Mouse (Mus musculus) MEL (cell line): Measurements from ENCODE around the gene Btbd19. TPM values are rescaled to one million over a fixed set of nuclear protein-coding genes. Genes with fewer than 3 reads are reported as not detected.

Experiments
- DNase-seq: peaks from one replicate; pipeline ENCODE4 v3.0.0; 2011; ENCODE audit warnings: low read depth, low spot score
- H3K27ac ChIP-seq: 2 replicates; pipeline ENCODE4 v1.5.1; 2012; ENCODE audit warnings: low read depth, mild to moderate bottlenecking, control low read depth, low read length, moderate library complexity; ENCODE audit not compliant: control insufficient read depth
- H3K27me3 ChIP-seq, 2 experiments: fragments of 150-350 bp in 1 of 2; sonication (generic) in 1 of 2; 2 replicates each; pipeline ENCODE4 v1.6.1; 2012; ENCODE audit warnings: low read length in 2 of 2, mild to moderate bottlenecking in 2 of 2, improper control_type of control experiment in 1 of 2, moderate library complexity in 1 of 2; ENCODE audit not compliant: insufficient read depth in 2 of 2, control insufficient read depth in 1 of 2
- H3K36me3 ChIP-seq, 2 experiments: 2 replicates each; pipeline ENCODE4 v1.6.1; 2012 to 2014; ENCODE audit warnings: low read length in 2 of 2, improper control_type of control experiment in 1 of 2, inconsistent platforms in 1 of 2, mild to moderate bottlenecking in 1 of 2; ENCODE audit not compliant: insufficient read depth in 2 of 2, control insufficient read depth in 1 of 2
- H3K4me1 ChIP-seq, 2 experiments: fragments of 150-350 bp in 1 of 2; sonication (generic) in 1 of 2; 2 replicates each; pipeline ENCODE4 v1.6.1; 2012; ENCODE audit warnings: low read length in 2 of 2, improper control_type of control experiment in 1 of 2, mild to moderate bottlenecking in 1 of 2; ENCODE audit not compliant: insufficient read depth in 2 of 2, control insufficient read depth in 1 of 2
- H3K4me3 ChIP-seq, 2 experiments: fragments of 150-350 bp in 1 of 2; sonication (generic) in 1 of 2; 2 replicates each; pipeline ENCODE4 v1.5.1; 2012; ENCODE audit warnings: low read depth in 2 of 2, low read length in 2 of 2, mild to moderate bottlenecking in 2 of 2, moderate library complexity in 2 of 2, control low read depth in 1 of 2, improper control_type of control experiment in 1 of 2; ENCODE audit not compliant: control insufficient read depth in 1 of 2, insufficient read depth in 1 of 2
- H3K79me2 ChIP-seq: 2 replicates; pipeline ENCODE4 v1.6.1; 2012; ENCODE audit warnings: mild to moderate bottlenecking, low read length, moderate library complexity; ENCODE audit not compliant: control insufficient read depth, poor library complexity, insufficient read depth
- H3K9ac ChIP-seq: 2 replicates; pipeline ENCODE4 v1.6.1; 2012; ENCODE audit warnings: low read depth, mild to moderate bottlenecking, control low read depth, low read length, moderate library complexity; ENCODE audit not compliant: control insufficient read depth, poor library complexity, severe bottlenecking
- H3K9me3 ChIP-seq: fragments of 150-350 bp; sonication (generic); replicated peaks from 2 replicates; pipeline ENCODE4 v1.6.1; 2012; ENCODE audit warnings: mild to moderate bottlenecking, low read length, improper control_type of control experiment, moderate library complexity; ENCODE audit not compliant: insufficient read depth
- CHD1 ChIP-seq: IDR thresholded peaks from 2 replicates; pipeline ENCODE4 v1.6.1; 2012; ENCODE audit warnings: low read depth, mild to moderate bottlenecking, inconsistent platforms, low read length, improper control_type of control experiment
- CTCF ChIP-seq, 3 experiments: IDR thresholded peaks in 2 of 3; conservative IDR thresholded peaks in 1 of 3; 2 replicates each; pipeline ENCODE4 v1.5.1; 2011 to 2012; ENCODE audit warnings: low read length in 3 of 3, low read depth in 2 of 3, mild to moderate bottlenecking in 2 of 3, improper control_type of control experiment in 1 of 3, inconsistent platforms in 1 of 3, mixed read lengths in 1 of 3, moderate library complexity in 1 of 3; ENCODE audit not compliant: control insufficient read depth in 1 of 3, insufficient read depth in 1 of 3, poor library complexity in 1 of 3, severe bottlenecking in 1 of 3
- ELF1 ChIP-seq: IDR thresholded peaks from 2 replicates; pipeline ENCODE4 v1.6.1; 2014; ENCODE audit warnings: low read depth, mild to moderate bottlenecking, inconsistent platforms, low read length, improper control_type of control experiment, moderate library complexity
- ETS1 ChIP-seq: IDR thresholded peaks from 2 replicates; pipeline ENCODE4 v1.6.1; 2012; ENCODE audit warnings: low read depth, mild to moderate bottlenecking, inconsistent platforms, low read length, improper control_type of control experiment, moderate library complexity
- GABPA ChIP-seq: IDR thresholded peaks from 2 replicates; pipeline ENCODE4 v1.6.1; 2012; ENCODE audit warnings: low read depth, mild to moderate bottlenecking, inconsistent platforms, low read length, improper control_type of control experiment, moderate library complexity
- JUND ChIP-seq: IDR thresholded peaks from 2 replicates; pipeline ENCODE4 v1.6.1; 2011; ENCODE audit warnings: low read depth, mild to moderate bottlenecking, improper control_type of control experiment, low read length
- KAT2A ChIP-seq: conservative IDR thresholded peaks from 2 replicates; pipeline ENCODE4 v1.6.1; 2012; ENCODE audit warnings: low read depth, low read length, improper control_type of control experiment, inconsistent platforms
- MAX ChIP-seq: IDR thresholded peaks from 2 replicates; pipeline ENCODE4 v1.6.1; 2011; ENCODE audit warnings: low read length, improper control_type of control experiment
- MXI1 ChIP-seq: IDR thresholded peaks from 2 replicates; pipeline ENCODE4 v1.6.1; 2011; ENCODE audit warnings: mild to moderate bottlenecking, low read depth, low read length, improper control_type of control experiment
- MYB ChIP-seq: IDR thresholded peaks from 2 replicates; pipeline ENCODE4 v1.6.1; 2011; ENCODE audit warnings: mild to moderate bottlenecking, low read depth, low read length, improper control_type of control experiment
- POLR2A ChIP-seq, 2 experiments: IDR thresholded peaks; 2 replicates each; pipeline ENCODE4 v1.6.1; 2011 to 2012; ENCODE audit warnings: low read length in 2 of 2, mild to moderate bottlenecking in 2 of 2, control low read depth in 1 of 2, improper control_type of control experiment in 1 of 2, low read depth in 1 of 2, moderate library complexity in 1 of 2; ENCODE audit not compliant: control insufficient read depth in 1 of 2, insufficient read depth in 1 of 2, poor library complexity in 1 of 2
- POLR2AphosphoS2 ChIP-seq: IDR thresholded peaks from 2 replicates; pipeline ENCODE4 v1.6.1; 2011; ENCODE audit warnings: low read length, improper control_type of control experiment
- POLR2AphosphoS5 ChIP-seq: IDR thresholded peaks from 2 replicates; pipeline ENCODE4 v1.6.1; 2012; ENCODE audit warnings: low read depth, borderline replicate concordance, mild to moderate bottlenecking, inconsistent platforms, low read length, moderate library complexity, mixed read lengths
- RAD21 ChIP-seq: IDR thresholded peaks from 2 replicates; pipeline ENCODE4 v1.6.1; 2011; ENCODE audit warnings: mild to moderate bottlenecking, low read depth, low read length, improper control_type of control experiment
- SIN3A ChIP-seq: IDR thresholded peaks from 2 replicates; pipeline ENCODE4 v1.6.1; 2012; ENCODE audit warnings: low read length, improper control_type of control experiment, inconsistent platforms
- SMC3 ChIP-seq: IDR thresholded peaks from 2 replicates; pipeline ENCODE4 v1.6.1; 2011; ENCODE audit warnings: low read depth, low read length, improper control_type of control experiment
- TAL1 ChIP-seq: IDR thresholded peaks from 2 replicates; pipeline ENCODE4 v1.6.1; 2012; ENCODE audit warnings: mild to moderate bottlenecking, inconsistent platforms, low read length, moderate library complexity, mixed read lengths
- TBP ChIP-seq: IDR thresholded peaks from 2 replicates; pipeline ENCODE4 v1.8.0; 2011; ENCODE audit warnings: low read depth, low read length, improper control_type of control experiment
- TCF12 ChIP-seq: IDR thresholded peaks from 2 replicates; pipeline ENCODE4 v1.6.1; 2014; ENCODE audit warnings: low read depth, mild to moderate bottlenecking, inconsistent platforms, low read length, improper control_type of control experiment, moderate library complexity
- USF2 ChIP-seq, 2 experiments: IDR thresholded peaks; 2 replicates each; pipeline ENCODE4 v1.6.1; 2011 to 2012; ENCODE audit warnings: improper control_type of control experiment in 2 of 2, low read length in 2 of 2, borderline replicate concordance in 1 of 2, inconsistent platforms in 1 of 2, low read depth in 1 of 2, mild to moderate bottlenecking in 1 of 2; ENCODE audit not compliant: insufficient read depth in 1 of 2
- ZKSCAN1 ChIP-seq: IDR thresholded peaks from 2 replicates; pipeline ENCODE4 v1.6.1; 2012; ENCODE audit warnings: low read depth, mild to moderate bottlenecking, inconsistent platforms, low read length, improper control_type of control experiment, moderate library complexity
- ZMIZ1 ChIP-seq: IDR thresholded peaks from 2 replicates; pipeline ENCODE4 v1.6.1; 2012; ENCODE audit warnings: low read depth, mild to moderate bottlenecking, inconsistent platforms, low read length, improper control_type of control experiment, moderate library complexity
- ZNF384 ChIP-seq: IDR thresholded peaks from 2 replicates; pipeline ENCODE4 v1.6.1; 2012; ENCODE audit warnings: low read depth, mild to moderate bottlenecking, inconsistent platforms, low read length, improper control_type of control experiment
- polyA plus RNA-seq, 2 experiments: library from polyadenylated mRNA; stranded (reverse) in 1 of 2; unstranded in 1 of 2; fragments of >175 nt in 1 of 2; fragments of >200 nt in 1 of 2; gene quantifications; 2 replicates each; pipeline versions ENCODE4 v1.2.1 to v1.2.4; 2012; ENCODE audit warnings: low replicate concordance in 2 of 2, low read depth in 1 of 2; ENCODE audit not compliant: insufficient read length in 2 of 2, insufficient read depth in 1 of 2, missing spikeins in 1 of 2
- total RNA-seq: library from RNA; depleted of rRNA; stranded (reverse); fragments of 300-350 nt; gene quantifications from 2 replicates; pipeline ENCODE4 v1.2.3, GENCODE M21; 2012; rRNA removed

Btbd19 gene
- 12.1 and 13.6 TPM in 2 replicates for total RNA-seq
- polyA plus RNA-seq: 10 to 100 TPM in 1 of 2 experiments, not detected in 1; 22.6 TPM

GRCm38 (mm10) chr4:117125348-117125909 lies at the start of gene Btbd19:
TSS of gene Btbd19 (minus strand) at chr4:117125725.
- peaks cover 5 to 36% of the 10 kb centered on the region in 2 experiments for H3K4me1 ChIP-seq
- peak; percentile 55; the same call in 1 of the 2 replicates for TF ChIP-seq SIN3A
- TF ChIP-seq ZNF384: peak; percentile 68
- TF ChIP-seq TCF12: no peak
- peak; percentile 11; the same call in 1 of the 2 replicates for TF ChIP-seq ETS1
- no peak for TF ChIP-seq USF2 (IDR thresholded peaks at IDR 0.05; ENCODE audit: borderline replicate concordance in 1 of 2, insufficient read depth in 1 of 2, low read depth in 1 of 2, low read length in 2 of 2)
- TF ChIP-seq MAX: no peak
- TF ChIP-seq MXI1: peak; percentile 36; the same call in 1 of the 2 replicates
- TF ChIP-seq CHD1: 0 out of 2 replicates have a peak, but pooled peaks have one; percentile 94
- H3K79me2 ChIP-seq: peaks cover 5% of the 10 kb centered on the region; the same call in 1 of the 2 replicates
- peaks cover 0 to 30% of the 10 kb centered on the region in 2 experiments; a peak in 2 of 4 replicates for H3K36me3 ChIP-seq
- H3K27me3 ChIP-seq: no peaks in the 10 kb centered on the region
- peak within 1 kb of the TSS; percentile 100 for H3K27ac ChIP-seq
- H3K9ac ChIP-seq: peak within 1 kb of the TSS; percentile 83
- H3K4me3 ChIP-seq: peak within 1 kb of the TSS; percentile 32 to 54
- peak; percentile 76 for DNase-seq
- no peaks in the 10 kb centered on the region for H3K9me3 ChIP-seq

DNA sequence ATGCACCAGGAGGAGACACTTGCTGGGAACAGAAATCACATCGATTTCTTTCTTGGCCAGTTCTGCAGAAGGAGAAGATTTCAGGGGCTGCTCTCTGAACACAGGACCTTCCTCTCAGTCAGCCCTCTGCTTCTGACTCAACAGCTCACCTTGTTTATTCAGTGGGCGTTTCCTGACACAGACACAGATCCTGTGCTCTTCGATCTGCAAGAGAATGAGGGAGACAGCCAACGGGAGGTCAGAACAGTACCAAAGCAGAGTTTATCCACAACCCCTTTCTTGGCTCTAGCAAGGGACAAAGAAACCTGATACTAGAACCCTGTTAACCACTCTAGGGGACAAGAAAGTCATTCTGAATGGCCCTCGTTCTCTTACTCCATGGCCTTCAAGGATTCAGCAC lies 44.4 kb upstream of the Btbd19 start:
- Histone ChIP-seq H3K4me3 (no peak overlapping the region), H3K4me1 (no peaks in the 10 kb centered on the region), H3K79me2 (no peaks in the 10 kb centered on the region), H3K9ac (no peak overlapping the region), H3K9me3 (no peaks in the 10 kb centered on the region), H3K27me3 (no peaks in the 10 kb centered on the region), H3K27ac (no peak overlapping the region), H3K36me3 (peaks cover 0 to 14% of the 10 kb centered on the region in 2 experiments; a peak in 2 of 4 replicates)
- DNase-seq: no peak
- TF ChIP-seq JUND (no peak), GABPA (no peak), KAT2A (no peak), ELF1 (no peak), POLR2AphosphoS2 (no peak), ETS1 (no peak), RAD21 (no peak), CTCF (IDR thresholded peaks at IDR 0.05 in 2 of 3, conservative IDR thresholded peaks at IDR 0.05 in 1 of 3; ENCODE audit: control insufficient read depth in 1 of 3, insufficient read depth in 1 of 3, low read depth in 2 of 3, low read length in 3 of 3, poor library complexity in 1 of 3, severe bottlenecking in 1 of 3) (no peak), TBP (no peak), TAL1 (no peak), ZKSCAN1 (no peak), POLR2A (IDR thresholded peaks at IDR 0.05; ENCODE audit: control insufficient read depth in 1 of 2, insufficient read depth in 1 of 2, low read depth in 1 of 2, low read length in 2 of 2, poor library complexity in 1 of 2) (no peak), MYB (no peak), POLR2AphosphoS5 (no peak), ZMIZ1 (no peak), SMC3 (no peak)
